Mouse (Mus musculus): Measurements from ENCODE around the gene Mrpl38.

The Mrpl38 gene

GRCm38 (mm10) chr11:116111611-116112203 lies 27.0 kb downstream of the Mrpl38 start:
- in situ Hi-C loops (cut with MboI; ENCODE audit: low sequenced_read_pairs): no loop called here

GRCm38 (mm10) chr11:116111067-116111466 lies 27.6 kb downstream of the Mrpl38 start:
- in situ Hi-C loops (cut with MboI; ENCODE audit: low sequenced_read_pairs): no loop called here

GRCm38 (mm10) chr11:116110540-116110939 lies 28.1 kb downstream of the Mrpl38 start:
- in situ Hi-C loops (cut with MboI; ENCODE audit: low sequenced_read_pairs): no loop called here

GRCm38 (mm10) chr11:116110131-116110530 lies 28.5 kb downstream of the Mrpl38 start:
- in situ Hi-C loops (cut with MboI; ENCODE audit: low sequenced_read_pairs): no loop called here

- in situ Hi-C loops (cut with MboI; ENCODE audit: low sequenced_read_pairs): no loop called here
Measured at GRCm38 (mm10) chr11:116109441-116110081, 29.1 kb downstream of the Mrpl38 start.

- in situ Hi-C loops (cut with MboI; ENCODE audit: low sequenced_read_pairs): no loop called here
Measured at GRCm38 (mm10) chr11:116108464-116109137, 30.1 kb downstream of the Mrpl38 start.

- in situ Hi-C loops (cut with MboI; ENCODE audit: low sequenced_read_pairs): no loop called here
Measured at GRCm38 (mm10) chr11:116107777-116108285, 30.8 kb downstream of the Mrpl38 start.

GRCm38 (mm10) chr11:116106963-116107776 lies 31.5 kb downstream of the Mrpl38 start:
- in situ Hi-C loops (cut with MboI; ENCODE audit: low sequenced_read_pairs): no loop called here

- in situ Hi-C loops (cut with MboI; ENCODE audit: low sequenced_read_pairs): no loop called here
Measured at GRCm38 (mm10) chr11:116106154-116106962, 32.3 kb downstream of the Mrpl38 start.

GRCm38 (mm10) chr11:116105065-116105464 lies 33.6 kb downstream of the Mrpl38 start:
- in situ Hi-C loops (cut with MboI; ENCODE audit: low sequenced_read_pairs): no loop called here

- in situ Hi-C loops (cut with MboI; ENCODE audit: low sequenced_read_pairs): no loop called here
Measured at GRCm38 (mm10) chr11:116104006-116104646, 34.5 kb downstream of the Mrpl38 start.

- in situ Hi-C loops (cut with MboI; ENCODE audit: low sequenced_read_pairs): no loop called here
Measured at GRCm38 (mm10) chr11:116103572-116103971, 35.1 kb downstream of the Mrpl38 start.

- in situ Hi-C loops (cut with MboI; ENCODE audit: low sequenced_read_pairs): no loop called here
Measured at GRCm38 (mm10) chr11:116102472-116102871, 36.2 kb downstream of the Mrpl38 start.

GRCm38 (mm10) chr11:116101931-116102381 lies 36.7 kb downstream of the Mrpl38 start:
- in situ Hi-C loops (cut with MboI; ENCODE audit: low sequenced_read_pairs): no loop called here

GRCm38 (mm10) chr11:116100839-116101238 lies 37.8 kb downstream of the Mrpl38 start:
- in situ Hi-C loops (cut with MboI; ENCODE audit: low sequenced_read_pairs): no loop called here

GRCm38 (mm10) chr11:116100385-116100784 lies 38.3 kb downstream of the Mrpl38 start:
- in situ Hi-C loops (cut with MboI; ENCODE audit: low sequenced_read_pairs): no loop called here

GRCm38 (mm10) chr11:116099462-116099861 lies 39.2 kb downstream of the Mrpl38 start:
- in situ Hi-C loops (cut with MboI; ENCODE audit: low sequenced_read_pairs): no loop called here

- in situ Hi-C loops (cut with MboI; ENCODE audit: low sequenced_read_pairs): no loop called here
Measured at GRCm38 (mm10) chr11:116098711-116099460, 39.8 kb downstream of the Mrpl38 start.
